25 mouse cellular contexts compared by ENCODE assay signal in genomic region chr7:100086159-100086755, GRCm38 (mm10). TPM values are rescaled to one million over a fixed set of nuclear protein-coding genes. Genes with fewer than 3 reads are reported as not detected.
DNase-seq lines count a peak whose midpoint lies in the region; ATAC-seq and TF ChIP-seq lines count a peak whose summit lies in the region.
"Had no signal": no experiment of that assay in that cellular context is flagged by ENCODE, and none has a peak within 500 bp of the region (broad histone marks: within the 10 kb centered on the region; RNA-seq: fewer than 3 reads in every experiment).

No protein-coding gene starts in this region.

- no peak overlapping the region for H3K9ac ChIP-seq in midbrain, embryonic 11.5 days (ENCODE audit: low read length)
- no peak overlapping the region for H3K9ac ChIP-seq in midbrain, embryonic 15.5 days
- H3K9ac ChIP-seq in forebrain, postnatal 0 days: no peak overlapping the region
- H3K9ac ChIP-seq: embryonic facial prominence, embryonic 12.5 days; limb, embryonic 12.5 days; lung, embryonic 15.5 days had no signal

- peak; percentile 42; the same call in 1 of the 2 replicates for ATAC-seq in midbrain, embryonic 11.5 days (ENCODE audit: low FRiP score)
- no peak for ATAC-seq in midbrain, embryonic 15.5 days (replicated peaks)
- ATAC-seq in forebrain, postnatal 0 days: peak; percentile 68
- ATAC-seq: CD4-positive, CD25-positive, alpha-beta regulatory T cell, adult 4 months; hindbrain, embryonic 16.5 days; intestine, embryonic 16.5 days had no signal

- no peaks in the 10 kb centered on the region for H3K9me3 ChIP-seq in midbrain, embryonic 11.5 days (ENCODE audit: control insufficient read depth, low read length)
- H3K9me3 ChIP-seq in midbrain, embryonic 15.5 days: no peaks in the 10 kb centered on the region
- no peaks in the 10 kb centered on the region for H3K9me3 ChIP-seq in forebrain, postnatal 0 days (ENCODE audit: low read length)
- H3K9me3 ChIP-seq: embryonic facial prominence, embryonic 12.5 days; hindbrain, embryonic 10.5 days; lung, embryonic 15.5 days; megakaryocyte, embryonic 14.5 days had no signal

- peak; percentile 73 for DNase-seq in heart, adult 11 months
- DNase-seq in heart, adult 9 months (ENCODE audit: low spot score in 2 of 2): no peak
- DNase-seq in midbrain, embryonic 11.5 days (ENCODE audit: low spot score, missing footprints): no peak
- DNase-seq in forebrain, postnatal 0 days: peak; percentile 3
- DNase-seq in thymus, postnatal 0 days (ENCODE audit: low spot score): no peak
- DNase-seq in right cerebral cortex, postnatal 10 days (ENCODE audit: low spot score in 2 of 2): no peak
- DNase-seq: cerebellum, adult 11 months; cerebellum, adult 9-11 months; embryo, embryonic 11 days; heart, postnatal 14 days; kidney, adult 9 months; kidney, postnatal 10 days; lung, postnatal 36 days; right cerebral cortex, postnatal 14 days; thymus, postnatal 14 days had no signal

- 0 out of 2 replicates have a peak overlapping the region, but pooled peaks have one; percentile 30 for H3K27ac ChIP-seq in midbrain, embryonic 11.5 days (ENCODE audit: low read depth, low read length)
- no peak overlapping the region for H3K27ac ChIP-seq in midbrain, embryonic 15.5 days
- no peak overlapping the region for H3K27ac ChIP-seq in forebrain, postnatal 0 days (ENCODE audit: low read depth, low read length)
- H3K27ac ChIP-seq: embryonic facial prominence, embryonic 12.5 days; hindbrain, embryonic 10.5 days; left cerebral cortex, adult 2 months; limb, embryonic 12.5 days; lung, embryonic 15.5 days had no signal

- 37% methylated on average over 8 of the region's 8 CpGs for WGBS in midbrain, embryonic 11.5 days
- 32% methylated on average over 8 of the region's 8 CpGs for WGBS in midbrain, embryonic 15.5 days
- 37% methylated on average over 8 of the region's 8 CpGs for WGBS in forebrain, postnatal 0 days

- no peaks in the 10 kb centered on the region for H3K4me1 ChIP-seq in midbrain, embryonic 11.5 days (ENCODE audit: control insufficient read depth, insufficient read depth, low read length)
- H3K4me1 ChIP-seq in midbrain, embryonic 15.5 days: no peaks in the 10 kb centered on the region
- no peaks in the 10 kb centered on the region for H3K4me1 ChIP-seq in forebrain, postnatal 0 days (ENCODE audit: insufficient read depth)
- H3K4me1 ChIP-seq: embryonic facial prominence, embryonic 12.5 days; hindbrain, embryonic 10.5 days; limb, embryonic 12.5 days; lung, embryonic 15.5 days had no signal

- no peak for TF ChIP-seq CTCF in forebrain, postnatal 0 days (IDR thresholded peaks at IDR 0.05; ENCODE audit: low read depth)

- H3K36me3 ChIP-seq in midbrain, embryonic 11.5 days (ENCODE audit: control insufficient read depth, insufficient read depth, low read length): peaks cover 34% of the 10 kb centered on the region
- peaks cover 43% of the 10 kb centered on the region for H3K36me3 ChIP-seq in midbrain, embryonic 15.5 days (replicated peaks)
- H3K36me3 ChIP-seq in forebrain, postnatal 0 days (ENCODE audit: insufficient read depth): peaks cover 54% of the 10 kb centered on the region

- no peak overlapping the region for H3K4me3 ChIP-seq in midbrain, embryonic 11.5 days (ENCODE audit: low read depth, low read length)
- H3K4me3 ChIP-seq in midbrain, embryonic 15.5 days: no peak overlapping the region
- H3K4me3 ChIP-seq in forebrain, postnatal 0 days (ENCODE audit: low read depth, low read length): no peak overlapping the region
- H3K4me3 ChIP-seq: embryonic facial prominence, embryonic 12.5 days; hindbrain, embryonic 10.5 days; left cerebral cortex, adult 2 months; limb, embryonic 12.5 days; lung, embryonic 15.5 days; megakaryocyte, embryonic 14.5 days had no signal

- no peak overlapping the region for H3K4me2 ChIP-seq in midbrain, embryonic 11.5 days
- H3K4me2 ChIP-seq in midbrain, embryonic 15.5 days: no peak overlapping the region
- H3K4me2 ChIP-seq in forebrain, postnatal 0 days (ENCODE audit: low read depth): no peak overlapping the region
- H3K4me2 ChIP-seq: embryonic facial prominence, embryonic 12.5 days; limb, embryonic 12.5 days; lung, embryonic 15.5 days had no signal

- no peaks in the 10 kb centered on the region for H3K27me3 ChIP-seq in midbrain, embryonic 11.5 days (ENCODE audit: control insufficient read depth, insufficient read depth, low read length)
- H3K27me3 ChIP-seq in midbrain, embryonic 15.5 days (replicated peaks): no peaks in the 10 kb centered on the region
- no peaks in the 10 kb centered on the region for H3K27me3 ChIP-seq in forebrain, postnatal 0 days (ENCODE audit: insufficient read depth, low read length)
- H3K27me3 ChIP-seq: embryonic facial prominence, embryonic 12.5 days; limb, embryonic 12.5 days; lung, embryonic 15.5 days; megakaryocyte, embryonic 14.5 days had no signal

RNA-seq across cellular contexts. Expression of gene Pold3, which starts 35.1 kb away (rescaled TPM):
- 100 and 104 TPM in 2 replicates for polyA plus RNA-seq in midbrain, embryonic 11.5 days (2014; fragmentation: Nextera tagmentation; extraction: Ambion mirVana)
- polyA plus RNA-seq in midbrain, embryonic 15.5 days (2015; fragmentation: Nextera tagmentation; extraction: Ambion mirVana): 49.0 and 53.8 TPM in 2 replicates
- 38.9 and 48.7 TPM in 2 replicates for total RNA-seq in forebrain, postnatal 0 days (2014; rRNA removed)
- 31.7 and 40.1 TPM in 2 replicates for polyA plus RNA-seq in forebrain, postnatal 0 days (2015; fragmentation: Nextera tagmentation; extraction: Ambion mirVana)
- polyA plus RNA-seq in thymus, postnatal 0 days (2015; fragmentation: Nextera tagmentation; extraction: Ambion mirVana): 53.2 and 57.2 TPM in 2 replicates

Comparison
In these comparisons a context has a peak if more than half of its experiments do, and no peak if none do; other contexts are left out.
1. DNase-seq: peak in heart, adult 11 months (single experiment) and forebrain, postnatal 0 days (single experiment); none in heart, adult 9 months (0 of 2), midbrain, embryonic 11.5 days (single experiment), thymus, postnatal 0 days (single experiment) and right cerebral cortex, postnatal 10 days (0 of 2).